Comparison of ENCODE assay signal across 24 mouse cellular contexts in the genomic region with DNA sequence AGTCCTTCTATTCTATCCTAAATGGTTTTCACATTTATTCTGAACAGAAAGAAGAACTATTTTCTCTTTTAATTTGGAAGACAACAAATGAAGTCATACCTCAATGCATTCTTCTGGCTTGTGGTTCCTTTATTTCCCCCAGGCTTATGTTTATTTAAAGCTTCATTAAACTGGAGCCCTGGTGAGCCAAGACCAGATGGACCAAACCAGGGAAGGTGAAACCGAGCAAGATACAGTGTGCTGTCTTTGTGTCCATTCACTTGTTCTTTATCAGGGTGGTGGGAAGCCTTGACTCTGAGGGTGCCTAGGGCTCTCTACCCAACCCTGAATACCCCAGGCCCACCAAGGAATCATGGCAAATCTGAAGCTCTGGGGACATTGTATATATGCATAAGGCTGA.
DNase-seq lines count a peak whose midpoint lies in the region; ATAC-seq lines count a peak whose summit lies in the region.
"Had no signal": no experiment of that assay in that cellular context is flagged by ENCODE, and none has a peak within 500 bp of the region (broad histone marks: within the 10 kb centered on the region; RNA-seq: fewer than 3 reads in every experiment).

No protein-coding gene starts in this region.

- ATAC-seq in cerebellum, adult (ENCODE audit: insufficient number of reproducible peaks, low FRiP score, low TSS enrichment): peak; percentile 76; the same call in 1 of the 2 replicates
- ATAC-seq in liver, embryonic 12.5 days: no peak
- ATAC-seq: CD4-positive, CD25-positive, alpha-beta regulatory T cell, adult 4 months; forebrain, embryonic 13.5 days; forebrain, postnatal 0 days; hindbrain, embryonic 16.5 days; inflammation-experienced regulatory T-cells, adult 6 months; intestine, postnatal 0 days had no signal

- no peak overlapping the region for H3K9ac ChIP-seq in liver, embryonic 12.5 days
- H3K9ac ChIP-seq: forebrain, embryonic 13.5 days; forebrain, postnatal 0 days; hindbrain, embryonic 12.5 days had no signal

- H3K4me2 ChIP-seq in liver, embryonic 12.5 days: no peak overlapping the region
- H3K4me2 ChIP-seq: forebrain, embryonic 13.5 days; hindbrain, embryonic 12.5 days had no signal

- no peaks in the 10 kb centered on the region for H3K27me3 ChIP-seq in liver, embryonic 12.5 days (replicated peaks)
- H3K27me3 ChIP-seq: forebrain, embryonic 13.5 days; hindbrain, embryonic 12.5 days had no signal

- WGBS in liver, embryonic 12.5 days (ENCODE audit: insufficient replicate concordance): 63% methylated on average over 1 of the region's 1 CpGs

- H3K9me3 ChIP-seq in liver, embryonic 12.5 days (replicated peaks): no peaks in the 10 kb centered on the region
- H3K9me3 ChIP-seq: embryonic facial prominence, embryonic 10.5 days; forebrain, embryonic 13.5 days; heart, embryonic 10.5 days; hindbrain, embryonic 12.5 days had no signal

- H3K36me3 ChIP-seq in liver, embryonic 12.5 days: no peaks in the 10 kb centered on the region
- H3K36me3 ChIP-seq: embryonic facial prominence, embryonic 10.5 days; G1E; heart, embryonic 10.5 days; hindbrain, embryonic 12.5 days had no signal

- H3K27ac ChIP-seq in liver, embryonic 12.5 days: no peak overlapping the region
- H3K27ac ChIP-seq: embryonic facial prominence, embryonic 10.5 days; forebrain, embryonic 13.5 days; heart, embryonic 10.5 days; hindbrain, embryonic 12.5 days had no signal

- no peak for DNase-seq in cerebellum, postnatal 4 days (ENCODE audit: low spot score in 2 of 2)
- DNase-seq in cerebellum, adult 8-10 months: peak; percentile 30
- DNase-seq in cerebellum, postnatal 25 days: peak; percentile 50 to 54
- DNase-seq in gastrocnemius, adult 18-20 months (ENCODE audit: low spot score): no peak
- no peak for DNase-seq in heart, adult 18-20 months
- DNase-seq: adrenal gland, postnatal 14 days; B cell, adult 2 months; forebrain, postnatal 0 days; gastrocnemius, postnatal 36 days; heart, adult 11 months; heart, postnatal 10 days; heart, postnatal 4 days; kidney, adult 9 months had no signal

- H3K4me3 ChIP-seq in liver, embryonic 12.5 days: no peak overlapping the region
- H3K4me3 ChIP-seq: embryonic facial prominence, embryonic 10.5 days; forebrain, embryonic 13.5 days; heart, embryonic 10.5 days; hindbrain, embryonic 12.5 days had no signal

- no peaks in the 10 kb centered on the region for H3K4me1 ChIP-seq in liver, embryonic 12.5 days
- H3K4me1 ChIP-seq: forebrain, embryonic 13.5 days; hindbrain, embryonic 12.5 days had no signal

Comparison
In these comparisons a context has a peak if more than half of its experiments do, and no peak if none do; other contexts are left out.
1. DNase-seq: peak in cerebellum, adult 8-10 months (single experiment) and cerebellum, postnatal 25 days (2 of 2); none in cerebellum, postnatal 4 days (0 of 2), gastrocnemius, adult 18-20 months (single experiment) and heart, adult 18-20 months (0 of 2).